Mouse (Mus musculus) stomach, postnatal 0 days (tissue): ENCODE measurements around the gene Pdzd2.

Source experiments
- CTCF ChIP-seq: IDR thresholded peaks from 2 replicates; pipeline ENCODE4 v1.5.1; 2016; ENCODE audit warnings: antibody characterized with exemption, low read depth, mild to moderate bottlenecking, moderate library complexity
- EP300 ChIP-seq: optimal IDR thresholded peaks from 2 replicates; pipeline ENCODE3; 2016; ENCODE audit warnings: antibody characterized with exemption

DNA sequence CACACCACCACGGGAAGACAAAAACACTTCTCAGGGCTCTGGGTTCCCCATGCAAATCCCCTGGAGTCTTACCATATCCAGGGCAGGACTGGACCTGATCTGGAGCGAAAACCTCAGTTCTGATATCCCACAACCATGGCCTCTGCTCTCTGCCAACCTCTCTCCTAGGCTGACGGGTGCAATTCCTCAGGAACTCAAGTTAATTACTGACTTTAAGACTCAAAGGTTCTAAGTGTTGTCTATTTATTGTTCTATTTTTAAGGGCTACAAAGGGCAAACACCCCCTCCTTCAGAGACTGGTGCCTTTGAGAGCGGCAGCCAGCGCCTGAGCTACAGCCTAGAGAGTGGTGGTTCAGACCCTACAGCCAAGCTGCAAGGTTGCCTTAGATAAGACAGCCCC is 65.7 kb downstream of the Pdzd2 start:
- no peak for TF ChIP-seq CTCF
- no peak for TF ChIP-seq EP300
